Mouse (Mus musculus) layer of hippocampus, adult 18-20 months (tissue): ENCODE data around the gene Masp1. TPM values are rescaled to one million over a fixed set of nuclear protein-coding genes. Genes with fewer than 3 reads are reported as not detected.
A peak's percentile ranks its signal among the peaks of the same experiment; 100 is the strongest.

Experiments used
- DNase-seq, 2 experiments: peaks; one replicate each; pipeline ENCODE4 v3.0.0; 2022; ENCODE audit warnings: low spot score in 2 of 2
- long read RNA-seq: library from polyadenylated mRNA; stranded (forward); transcript quantifications from one replicate; pipeline ENCODE4 v2.0.0, GENCODE M21; 2021
- total RNA-seq, 2 experiments: library from RNA; stranded (reverse); gene quantifications; 2 replicates each; pipeline ENCODE4 v1.2.3; 2021

Gene Masp1
- total RNA-seq, result 10 to 100 TPM in 1 of 2 experiments, 1 to 10 TPM in 1; 9.9 to 10.6 TPM
- long read RNA-seq, partial matches to known transcripts, result 2 of 8 reads
- long read RNA-seq, other reads (novel, unspliced or antisense), result 3 of 8 reads

- DNase-seq, result peak in 1 of 2 experiments; percentile 51
These were observed at the start of gene Masp1, which contains the start of gene Rtp4 for GRCm38 (mm10) chr16:23520235-23520871. Gene Masp1, minus strand, starts transcription at chr16:23520815. Gene Rtp4, plus strand, starts transcription at chr16:23520291.

GRCm38 (mm10) chr16:23568369-23568958, 47.8 kb upstream of the Masp1 start:
- DNase-seq, result no peak

GRCm38 (mm10) chr16:23557669-23558068, 37.1 kb upstream of the Masp1 start:
- DNase-seq, result no peak

- DNase-seq, result no peak
These were observed 36.6 kb upstream of the Masp1 start for GRCm38 (mm10) chr16:23557195-23557594.

GRCm38 (mm10) chr16:23554673-23555072, 34.1 kb upstream of the Masp1 start:
- DNase-seq, result no peak

GRCm38 (mm10) chr16:23550981-23551582, 30.5 kb upstream of the Masp1 start:
- DNase-seq, result peak in 1 of 2 experiments; percentile 8

- DNase-seq, result peak; percentile 30 to 83
These were observed 29.8 kb upstream of the Masp1 start for GRCm38 (mm10) chr16:23550346-23550980.

GRCm38 (mm10) chr16:23547783-23548182, 27.2 kb upstream of the Masp1 start:
- no peak for DNase-seq

- no peak for DNase-seq
These were observed 23.7 kb upstream of the Masp1 start for GRCm38 (mm10) chr16:23544361-23544760.

- no peak for DNase-seq
These were observed 22.3 kb upstream of the Masp1 start for GRCm38 (mm10) chr16:23542866-23543265.

GRCm38 (mm10) chr16:23541046-23541445, 20.4 kb upstream of the Masp1 start:
- DNase-seq, result no peak

- DNase-seq, result no peak
These were observed 13.1 kb upstream of the Masp1 start for GRCm38 (mm10) chr16:23533707-23534106.

GRCm38 (mm10) chr16:23529186-23529585, 8.6 kb upstream of the Masp1 start:
- DNase-seq, result peak in 1 of 2 experiments; percentile 27

GRCm38 (mm10) chr16:23522081-23522480, 1.5 kb upstream of the Masp1 start:
- no peak for DNase-seq

- DNase-seq, result no peak
These were observed 477 bp upstream of the Masp1 start for GRCm38 (mm10) chr16:23521092-23521491.

GRCm38 (mm10) chr16:23519771-23520170, 844 bp downstream of the Masp1 start:
- peak; percentile 16 to 65 for DNase-seq

GRCm38 (mm10) chr16:23518567-23519369, 1.8 kb downstream of the Masp1 start:
- peak in 1 of 2 experiments; percentile 16 for DNase-seq

- peak; percentile 17 to 58 for DNase-seq
These were observed 2.7 kb downstream of the Masp1 start for GRCm38 (mm10) chr16:23517754-23518566.

GRCm38 (mm10) chr16:23517230-23517629, 3.4 kb downstream of the Masp1 start:
- DNase-seq, result no peak

GRCm38 (mm10) chr16:23516606-23517005, 4.0 kb downstream of the Masp1 start:
- no peak for DNase-seq
